Mouse (Mus musculus) C2C12 (cell line): ENCODE results near the gene Mymx. TPM values are rescaled to one million over a fixed set of nuclear protein-coding genes. Genes with fewer than 3 reads are reported as not detected.

Experiments
- H3K27me3 ChIP-seq: one replicate; pipeline ENCODE4 v1.6.1; 2011; ENCODE audit not compliant: control insufficient read depth, insufficient read depth, insufficient read length
- H3K36me3 ChIP-seq: one replicate; pipeline ENCODE4 v1.6.1; 2011; ENCODE audit not compliant: control insufficient read depth, insufficient read depth
- H3K4me3 ChIP-seq: one replicate; pipeline ENCODE4 v1.5.1; 2011; ENCODE audit warnings: mild to moderate bottlenecking, control low read depth; ENCODE audit not compliant: poor library complexity, insufficient read depth, severe bottlenecking
- H3K79me2 ChIP-seq: one replicate; pipeline ENCODE4 v1.6.1; 2011; ENCODE audit not compliant: control insufficient read depth, insufficient read depth
- H3K79me3 ChIP-seq: one replicate; pipeline ENCODE4 v1.6.1; 2011; ENCODE audit warnings: low read depth, control low read depth
- H3ac ChIP-seq: one replicate; pipeline ENCODE3; 2011; ENCODE audit warnings: low read depth; ENCODE audit not compliant: control insufficient read depth, insufficient read length
- CEBPB ChIP-seq: IDR thresholded peaks from one replicate; pipeline ENCODE4 v1.6.1; 2011; ENCODE audit warnings: low read depth, mild to moderate bottlenecking, control low read depth, moderate library complexity
- CTCF ChIP-seq: IDR thresholded peaks from one replicate; pipeline ENCODE4 v1.5.1; 2011; ENCODE audit not compliant: control insufficient read depth, insufficient read depth, insufficient read length
- FOSL1 ChIP-seq: IDR thresholded peaks from one replicate; pipeline ENCODE4 v1.8.0; 2011; ENCODE audit warnings: mild to moderate bottlenecking, low read length; ENCODE audit not compliant: poor library complexity, insufficient read depth, severe bottlenecking
- MAX ChIP-seq: IDR thresholded peaks from one replicate; pipeline ENCODE4 v1.6.1; 2011; ENCODE audit warnings: mild to moderate bottlenecking, control low read depth
- MYOD1 ChIP-seq: IDR thresholded peaks from one replicate; pipeline ENCODE4 v1.6.1; 2011; ENCODE audit warnings: low read depth; ENCODE audit not compliant: control insufficient read depth, insufficient read length
- MYOG ChIP-seq: IDR thresholded peaks from one replicate; pipeline ENCODE4 v1.6.1; 2011; ENCODE audit not compliant: control insufficient read depth, insufficient read length; ENCODE audit errors: extremely low read depth
- USF1 ChIP-seq: IDR thresholded peaks from one replicate; pipeline ENCODE4 v1.6.1; 2011; ENCODE audit warnings: low read depth, mild to moderate bottlenecking, control low read depth, moderate library complexity
- polyA plus RNA-seq: library from polyadenylated mRNA; unstranded; fragments of >200 nt; fragmentation: generic; extraction: Trizol; gene quantifications from one replicate; pipeline ENCODE4 v1.2.1, GENCODE M21; 2012; ENCODE audit warnings: missing spikeins

Mymx gene
- polyA plus RNA-seq, 1 experiment, result 1.7 TPM

GRCm38 (mm10) chr17:45606992-45607879, 5.3 kb upstream of the Mymx start:
- Histone ChIP-seq H3K36me3 (no peaks in the 10 kb centered on the region), H3ac (no peak overlapping the region), H3K79me2 (no peaks in the 10 kb centered on the region), H3K27me3 (no peaks in the 10 kb centered on the region), H3K4me3 (no peak overlapping the region), H3K79me3 (no peaks in the 10 kb centered on the region)
- TF ChIP-seq MAX (no peak), FOSL1 (no peak), CTCF (no peak), USF1 (no peak), MYOD1 (no peak), MYOG (no peak), CEBPB (no peak)

GRCm38 (mm10) chr17:45602984-45603383, 1.1 kb upstream of the Mymx start:
- H3K79me3 ChIP-seq, result no peaks in the 10 kb centered on the region
- no peak overlapping the region for H3ac ChIP-seq
- TF ChIP-seq MAX, result no peak
- TF ChIP-seq MYOD1, result no peak
- no peak for TF ChIP-seq FOSL1
- no peak for TF ChIP-seq USF1
- H3K79me2 ChIP-seq, result no peaks in the 10 kb centered on the region
- no peaks in the 10 kb centered on the region for H3K36me3 ChIP-seq
- no peak overlapping the region for H3K4me3 ChIP-seq
- H3K27me3 ChIP-seq, result no peaks in the 10 kb centered on the region

- Histone ChIP-seq H3K27me3 (no peaks in the 10 kb centered on the region), H3K79me3 (no peaks in the 10 kb centered on the region), H3K4me3 (no peak overlapping the region), H3K36me3 (no peaks in the 10 kb centered on the region), H3K79me2 (no peaks in the 10 kb centered on the region), H3ac (no peak overlapping the region)
- TF ChIP-seq CEBPB, result no peak
- no peak for TF ChIP-seq CTCF
- no peak for TF ChIP-seq FOSL1
- TF ChIP-seq USF1, result no peak
- no peak for TF ChIP-seq MYOG
- no peak for TF ChIP-seq MAX
- TF ChIP-seq MYOD1, result no peak
Measured at GRCm38 (mm10) chr17:45601325-45601724, 577 bp downstream of the Mymx start.

GRCm38 (mm10) chr17:45600267-45600666, 1.6 kb downstream of the Mymx start:
- Histone ChIP-seq H3K27me3 (no peaks in the 10 kb centered on the region), H3K79me2 (peaks cover 1% of the 10 kb centered on the region), H3K4me3 (no peak overlapping the region), H3ac (no peak overlapping the region), H3K79me3 (no peaks in the 10 kb centered on the region), H3K36me3 (no peaks in the 10 kb centered on the region)
- TF ChIP-seq MYOD1, result no peak
- TF ChIP-seq FOSL1, result no peak
- no peak for TF ChIP-seq CTCF
- TF ChIP-seq MAX, result no peak
- TF ChIP-seq CEBPB, result no peak
- TF ChIP-seq MYOG, result no peak
- TF ChIP-seq USF1, result no peak

- no peak within 1 kb of the TSS for H3ac ChIP-seq
- H3K27me3 ChIP-seq, result no peaks in the 10 kb centered on the region
- peaks cover 6% of the 10 kb centered on the region for H3K79me3 ChIP-seq
- H3K36me3 ChIP-seq, result no peaks in the 10 kb centered on the region
- no peak within 1 kb of the TSS for H3K4me3 ChIP-seq
- H3K79me2 ChIP-seq, result peaks cover 8% of the 10 kb centered on the region
- TF ChIP-seq CEBPB, result no peak
- TF ChIP-seq MYOD1, result no peak
- no peak for TF ChIP-seq USF1
- no peak for TF ChIP-seq MAX
Measured at GRCm38 (mm10) chr17:45599446-45600242, 2.3 kb downstream of the Mymx start, which contains the start of gene Slc29a1. TSS of gene Slc29a1 (minus strand) at chr17:45599606.
